Mouse (Mus musculus): ENCODE data around the gene Erbb3. TPM values are rescaled to one million over a fixed set of nuclear protein-coding genes. Genes with fewer than 3 reads are reported as not detected.
A peak's percentile ranks its signal among the peaks of the same experiment; 100 is the strongest.
"Not testable (repeated sequence)": the region's sequence is repeated elsewhere in the genome, so short reads cannot be mapped to it uniquely, and the experiment has no call there.

Erbb3 gene
- polyA plus RNA-seq, 1 experiment, result 39.4 TPM

DNA sequence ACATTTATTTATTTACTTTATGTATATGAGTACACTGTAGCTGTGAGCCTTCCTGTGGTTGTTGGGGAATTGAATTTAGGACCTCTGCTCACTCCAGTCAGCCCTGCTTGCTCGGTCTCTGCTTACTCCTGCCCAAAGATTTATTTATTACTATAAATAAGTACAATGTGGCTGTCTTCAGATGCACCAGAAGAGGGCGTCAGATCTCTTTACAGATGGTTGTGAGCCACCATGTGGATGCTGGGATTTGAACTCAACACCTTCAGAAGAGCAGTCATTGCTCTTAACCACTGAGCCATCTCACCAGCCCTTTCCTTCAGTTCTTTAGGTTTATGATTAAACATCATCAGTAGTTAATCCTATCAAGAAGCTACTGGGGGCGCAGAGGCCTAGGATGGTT lies 25.5 kb upstream of the Erbb3 start:
- Histone ChIP-seq H3K9me3 (replicated peaks; ENCODE audit: control insufficient read depth, insufficient read depth, low read length, poor library complexity, severe bottlenecking) (no peaks in the 10 kb centered on the region), H3K4me1 (ENCODE audit: control insufficient read depth, insufficient read depth, low read length) (no peaks in the 10 kb centered on the region), H3K27me3 (ENCODE audit: control insufficient read depth, insufficient read depth, low read length, poor library complexity, severe bottlenecking) (no peaks in the 10 kb centered on the region), H3K4me3 (ENCODE audit: low read depth, low read length) (no peak overlapping the region), H3K9ac (ENCODE audit: low read depth, poor library complexity, severe bottlenecking) (no peak overlapping the region), H3K36me3 (ENCODE audit: control insufficient read depth, insufficient read depth, low read length, poor library complexity, severe bottlenecking) (no peaks in the 10 kb centered on the region), H3K27ac (ENCODE audit: insufficient read depth, low read length) (no peak overlapping the region)
- TF ChIP-seq CTCF (IDR thresholded peaks at IDR 0.05; ENCODE audit: low read depth, low read length) (no peak), POLR2A (IDR thresholded peaks at IDR 0.05; ENCODE audit: insufficient read depth, low read length) (no peak), EP300 (IDR thresholded peaks at IDR 0.05; ENCODE audit: insufficient read depth, low read depth, low read length) (no peak)

DNA sequence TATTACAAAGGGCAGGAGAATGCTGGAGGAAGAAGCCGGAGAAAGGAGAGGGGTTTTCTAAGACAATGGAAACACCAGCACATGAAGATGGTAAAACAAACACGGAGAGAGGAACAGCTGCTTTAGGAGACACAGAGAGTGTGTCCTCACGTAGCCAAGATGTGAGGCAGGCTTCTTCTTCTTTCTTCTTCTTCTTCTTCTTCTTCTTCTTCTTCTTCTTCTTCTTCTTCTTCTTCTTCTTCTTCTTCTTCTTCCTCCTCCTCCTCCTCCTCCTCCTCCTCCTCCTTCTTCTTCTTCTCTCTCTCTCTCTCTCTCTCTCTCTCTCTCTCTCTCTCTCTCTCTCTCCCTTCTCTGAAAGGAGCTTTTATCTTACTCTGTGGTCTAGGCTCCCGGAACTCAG lies 24.4 kb upstream of the Erbb3 start:
- not testable (repeated sequence) for H3K27me3 ChIP-seq (ENCODE audit: control insufficient read depth, insufficient read depth, low read length, poor library complexity, severe bottlenecking); H3K9me3 ChIP-seq (replicated peaks; ENCODE audit: control insufficient read depth, insufficient read depth, low read length, poor library complexity, severe bottlenecking); H3K9ac ChIP-seq (ENCODE audit: low read depth, poor library complexity, severe bottlenecking)

DNA sequence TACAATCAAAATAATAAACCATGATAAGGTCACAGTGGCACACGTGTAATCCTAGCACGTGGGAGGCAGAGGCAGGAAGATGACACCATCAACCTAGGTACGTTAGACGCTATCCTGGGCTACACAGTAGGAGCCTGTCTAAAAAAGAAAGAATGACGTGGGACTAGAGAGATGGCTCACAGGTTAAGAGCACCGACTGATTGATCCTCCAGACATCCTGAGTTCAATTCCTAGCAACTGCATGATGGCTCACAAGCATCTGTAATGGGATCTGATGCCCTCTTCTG lies 23.6 kb upstream of the Erbb3 start:
- Histone ChIP-seq H3K27ac (ENCODE audit: insufficient read depth, low read length) (no peak overlapping the region), H3K4me3 (ENCODE audit: low read depth, low read length) (no peak overlapping the region), H3K27me3 (ENCODE audit: control insufficient read depth, insufficient read depth, low read length, poor library complexity, severe bottlenecking) (no peaks in the 10 kb centered on the region), H3K9ac (ENCODE audit: low read depth, poor library complexity, severe bottlenecking) (peak overlapping the region; percentile 24; the same call in 1 of the 2 replicates), H3K4me1 (ENCODE audit: control insufficient read depth, insufficient read depth, low read length) (no peaks in the 10 kb centered on the region), H3K9me3 (replicated peaks; ENCODE audit: control insufficient read depth, insufficient read depth, low read length, poor library complexity, severe bottlenecking) (no peaks in the 10 kb centered on the region), H3K36me3 (ENCODE audit: control insufficient read depth, insufficient read depth, low read length, poor library complexity, severe bottlenecking) (no peaks in the 10 kb centered on the region)
- TF ChIP-seq POLR2A (IDR thresholded peaks at IDR 0.05; ENCODE audit: insufficient read depth, low read length), result no peak
- TF ChIP-seq CTCF (IDR thresholded peaks at IDR 0.05; ENCODE audit: low read depth, low read length), result no peak
- no peak for TF ChIP-seq EP300 (IDR thresholded peaks at IDR 0.05; ENCODE audit: insufficient read depth, low read depth, low read length)

More for the DNA sequence above, 24.4 kb upstream of the Erbb3 start:
- H3K4me3 ChIP-seq (ENCODE audit: low read depth, low read length); H3K36me3 ChIP-seq (ENCODE audit: control insufficient read depth, insufficient read depth, low read length, poor library complexity, severe bottlenecking); H3K4me1 ChIP-seq (ENCODE audit: control insufficient read depth, insufficient read depth, low read length); H3K27ac ChIP-seq (ENCODE audit: insufficient read depth, low read length): not testable (repeated sequence)

DNA sequence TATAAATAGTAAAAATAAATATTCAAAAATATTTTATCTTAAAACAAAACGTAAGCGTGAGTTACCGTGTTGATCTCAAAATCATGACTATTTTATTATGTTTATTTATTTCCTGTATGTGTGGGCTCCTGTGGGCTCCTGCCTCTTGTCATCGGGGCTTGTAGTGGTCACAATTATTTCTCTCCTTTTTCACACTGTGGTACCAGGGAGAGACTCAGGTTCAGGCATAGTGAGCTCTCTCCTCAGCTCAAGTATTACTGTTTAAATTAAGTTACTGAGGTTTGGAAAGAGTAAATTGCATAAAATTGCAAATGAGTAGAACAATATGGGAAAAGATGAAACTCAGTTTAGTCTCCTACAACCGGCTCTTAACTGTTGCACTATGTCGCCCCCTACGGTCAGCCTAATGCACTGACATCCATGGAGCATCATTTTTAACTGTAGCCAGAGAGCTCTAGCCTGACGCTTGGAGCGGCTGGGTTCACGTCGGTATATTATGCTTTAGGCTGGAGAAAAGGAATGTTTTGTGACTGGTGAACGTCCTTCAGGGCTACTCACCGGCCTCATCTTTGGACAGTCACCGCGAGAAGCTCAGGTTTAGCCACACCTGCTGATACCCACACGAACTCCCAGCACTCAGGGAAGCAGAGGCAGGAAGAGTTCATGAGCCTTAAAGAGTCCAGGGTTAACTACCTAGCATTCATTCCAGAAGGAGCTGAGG lies 23.1 kb upstream of the Erbb3 start:
- no peaks in the 10 kb centered on the region for H3K4me1 ChIP-seq (ENCODE audit: control insufficient read depth, insufficient read depth, low read length)
- H3K27ac ChIP-seq (ENCODE audit: insufficient read depth, low read length), result no peak overlapping the region
- peak overlapping the region; percentile 19; the same call in 1 of the 2 replicates for H3K4me3 ChIP-seq (ENCODE audit: low read depth, low read length)
- TF ChIP-seq EP300 (IDR thresholded peaks at IDR 0.05; ENCODE audit: insufficient read depth, low read depth, low read length), result no peak
- peak; percentile 65 for TF ChIP-seq CTCF (IDR thresholded peaks at IDR 0.05; ENCODE audit: low read depth, low read length)
- no peaks in the 10 kb centered on the region for H3K27me3 ChIP-seq (ENCODE audit: control insufficient read depth, insufficient read depth, low read length, poor library complexity, severe bottlenecking)
- H3K9me3 ChIP-seq (replicated peaks; ENCODE audit: control insufficient read depth, insufficient read depth, low read length, poor library complexity, severe bottlenecking), result no peaks in the 10 kb centered on the region
- H3K36me3 ChIP-seq (ENCODE audit: control insufficient read depth, insufficient read depth, low read length, poor library complexity, severe bottlenecking), result no peaks in the 10 kb centered on the region
- H3K9ac ChIP-seq (ENCODE audit: low read depth, poor library complexity, severe bottlenecking), result peak overlapping the region; percentile 24; the same call in 1 of the 2 replicates

DNA sequence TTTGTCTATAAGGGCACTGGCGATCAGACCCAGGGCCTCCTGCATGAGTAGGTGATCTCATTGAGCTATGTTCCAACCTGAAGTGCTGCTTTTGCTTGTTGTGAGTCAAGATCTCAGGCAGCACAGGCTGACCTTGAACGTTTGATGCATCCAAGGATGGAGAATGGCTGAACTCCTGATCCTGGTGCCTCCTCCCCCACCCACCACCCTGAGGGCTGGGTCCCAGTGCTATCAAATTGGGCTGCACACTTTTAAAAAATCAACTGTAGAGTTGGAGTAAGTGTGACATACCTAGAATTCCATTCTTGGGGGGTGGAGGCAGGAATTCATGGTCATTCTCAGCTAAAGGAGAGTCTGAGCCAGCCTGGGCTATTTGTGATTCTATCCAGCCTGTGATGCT lies 17.0 kb upstream of the Erbb3 start:
- peak overlapping the region; percentile 72 for H3K27ac ChIP-seq (ENCODE audit: insufficient read depth, low read length)
- H3K9me3 ChIP-seq (replicated peaks; ENCODE audit: control insufficient read depth, insufficient read depth, low read length, poor library complexity, severe bottlenecking), result no peaks in the 10 kb centered on the region
- no peaks in the 10 kb centered on the region for H3K36me3 ChIP-seq (ENCODE audit: control insufficient read depth, insufficient read depth, low read length, poor library complexity, severe bottlenecking)
- TF ChIP-seq EP300 (IDR thresholded peaks at IDR 0.05; ENCODE audit: insufficient read depth, low read depth, low read length), result peak; percentile 84
- TF ChIP-seq POLR2A (IDR thresholded peaks at IDR 0.05; ENCODE audit: insufficient read depth, low read length), result no peak
- H3K27me3 ChIP-seq (ENCODE audit: control insufficient read depth, insufficient read depth, low read length, poor library complexity, severe bottlenecking), result no peaks in the 10 kb centered on the region
- no peak overlapping the region for H3K4me3 ChIP-seq (ENCODE audit: low read depth, low read length)
- no peaks in the 10 kb centered on the region for H3K4me1 ChIP-seq (ENCODE audit: control insufficient read depth, insufficient read depth, low read length)
- no peak overlapping the region for H3K9ac ChIP-seq (ENCODE audit: low read depth, poor library complexity, severe bottlenecking)

DNA sequence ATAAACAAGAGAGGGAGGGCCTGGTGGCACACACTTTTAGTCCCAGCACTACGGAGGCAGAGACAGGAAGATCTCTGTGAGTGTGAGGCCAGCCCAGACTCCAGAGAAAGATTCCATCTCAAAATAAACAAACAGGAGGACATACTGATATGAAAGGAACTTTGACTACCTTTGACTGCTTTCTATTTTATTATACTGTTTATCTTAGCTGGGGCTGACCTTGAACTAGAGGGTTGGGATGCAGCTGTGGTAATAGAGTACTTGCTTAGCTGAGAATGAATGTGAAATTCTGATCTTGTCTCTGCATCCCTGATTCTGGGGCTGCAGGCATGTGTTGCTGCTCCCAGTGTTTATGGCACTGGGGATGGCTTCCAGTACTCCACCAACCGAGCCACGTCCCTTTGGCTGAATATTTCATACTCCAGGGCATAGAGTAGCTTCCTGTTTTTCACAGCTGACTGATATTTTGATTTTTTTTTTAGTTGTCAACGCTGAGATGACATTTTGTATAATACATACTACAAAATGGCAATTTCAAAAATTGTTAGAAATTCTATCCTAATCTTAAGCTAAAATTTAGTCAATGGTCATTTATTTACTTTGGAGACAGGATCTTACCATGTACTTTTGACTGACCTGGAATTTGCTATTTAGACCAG lies 13.1 kb upstream of the Erbb3 start:
- H3K4me1 ChIP-seq (ENCODE audit: control insufficient read depth, insufficient read depth, low read length), result no peaks in the 10 kb centered on the region

More for the DNA sequence above, 13.1 kb upstream of the Erbb3 start:
- no peaks in the 10 kb centered on the region for H3K9me3 ChIP-seq (replicated peaks; ENCODE audit: control insufficient read depth, insufficient read depth, low read length, poor library complexity, severe bottlenecking)
- H3K9ac ChIP-seq (ENCODE audit: low read depth, poor library complexity, severe bottlenecking), result no peak overlapping the region
- no peaks in the 10 kb centered on the region for H3K36me3 ChIP-seq (ENCODE audit: control insufficient read depth, insufficient read depth, low read length, poor library complexity, severe bottlenecking)
- TF ChIP-seq CTCF (IDR thresholded peaks at IDR 0.05; ENCODE audit: low read depth, low read length), result no peak
- TF ChIP-seq EP300 (IDR thresholded peaks at IDR 0.05; ENCODE audit: insufficient read depth, low read depth, low read length), result no peak
- no peak for TF ChIP-seq POLR2A (IDR thresholded peaks at IDR 0.05; ENCODE audit: insufficient read depth, low read length)
- peak overlapping the region; percentile 49; the same call in 1 of the 2 replicates for H3K27ac ChIP-seq (ENCODE audit: insufficient read depth, low read length)
- H3K27me3 ChIP-seq (ENCODE audit: control insufficient read depth, insufficient read depth, low read length, poor library complexity, severe bottlenecking), result no peaks in the 10 kb centered on the region
- H3K4me3 ChIP-seq (ENCODE audit: low read depth, low read length), result no peak overlapping the region

Measured in ES-Bruce4 (cell line).